Mouse (Mus musculus) heart, embryonic 11.5 days (tissue): ENCODE data around the gene St6gal1. TPM values are rescaled to one million over a fixed set of nuclear protein-coding genes. Genes with fewer than 3 reads are reported as not detected.

Experiments
- ATAC-seq: fragments of 200-750 bp; cut with Nextera tagmentation; replicated peaks from 2 replicates; pipeline ENCODE4 v1.8.0; 2017; ENCODE audit warnings: moderate library complexity; ENCODE audit not compliant: insufficient number of reproducible peaks, low FRiP score, low TSS enrichment
- H3K27ac ChIP-seq: fragments of 300-500 bp; sonication (generic); 2 replicates; pipeline ENCODE4 v1.5.1; 2014; ENCODE audit warnings: mild to moderate bottlenecking, low read depth, low read length
- H3K27me3 ChIP-seq: fragments of 300-500 bp; sonication (generic); 2 replicates; pipeline ENCODE4 v1.6.1; 2014; ENCODE audit warnings: mild to moderate bottlenecking, low read length, mixed read lengths; ENCODE audit not compliant: control insufficient read depth, insufficient read depth
- H3K36me3 ChIP-seq: fragments of 300-500 bp; sonication (generic); 2 replicates; pipeline ENCODE4 v1.6.1; 2014; ENCODE audit warnings: mild to moderate bottlenecking, low read length, moderate library complexity, mixed read lengths; ENCODE audit not compliant: control insufficient read depth, insufficient read depth
- H3K4me1 ChIP-seq: fragments of 300-500 bp; sonication (generic); 2 replicates; pipeline ENCODE4 v1.6.1; 2014; ENCODE audit warnings: low read length; ENCODE audit not compliant: control insufficient read depth, insufficient read depth
- H3K4me2 ChIP-seq: fragments of 300-500 bp; sonication (generic); 2 replicates; pipeline ENCODE4 v1.6.1; 2014; ENCODE audit warnings: mild to moderate bottlenecking, moderate library complexity
- H3K4me3 ChIP-seq: fragments of 300-500 bp; sonication (generic); 2 replicates; pipeline ENCODE4 v1.5.1; 2014; ENCODE audit warnings: low read depth, low read length
- H3K9ac ChIP-seq: fragments of 300-500 bp; sonication (generic); 2 replicates; pipeline ENCODE4 v1.6.1; 2014; ENCODE audit warnings: mild to moderate bottlenecking, low read depth, low read length, moderate library complexity
- H3K9me3 ChIP-seq: fragments of 300-500 bp; sonication (generic); replicated peaks from 2 replicates; pipeline ENCODE4 v1.6.1; 2016; ENCODE audit warnings: low read length; ENCODE audit not compliant: control insufficient read depth
- WGBS: fragments of 180-500 bp; shearing (Covaris S2); extraction: QIAGEN DNeasy Blood & Tissue Kit; methylation state at CpG from one replicate; pipeline ENCODE4 v1.1.7; 2014; ENCODE audit not compliant: insufficient replicate concordance; 5-methylcytosine and 5-hydroxymethylcytosine counted together
- polyA plus RNA-seq: library from polyadenylated mRNA; unstranded; fragments of >200 nt; fragmentation: Nextera tagmentation; extraction: Ambion mirVana; gene quantifications from 2 replicates; pipeline ENCODE4 v1.2.1, GENCODE M21; 2014

Gene St6gal1
- polyA plus RNA-seq, 1 experiment from 2014 or later: 18.5 TPM

DNA sequence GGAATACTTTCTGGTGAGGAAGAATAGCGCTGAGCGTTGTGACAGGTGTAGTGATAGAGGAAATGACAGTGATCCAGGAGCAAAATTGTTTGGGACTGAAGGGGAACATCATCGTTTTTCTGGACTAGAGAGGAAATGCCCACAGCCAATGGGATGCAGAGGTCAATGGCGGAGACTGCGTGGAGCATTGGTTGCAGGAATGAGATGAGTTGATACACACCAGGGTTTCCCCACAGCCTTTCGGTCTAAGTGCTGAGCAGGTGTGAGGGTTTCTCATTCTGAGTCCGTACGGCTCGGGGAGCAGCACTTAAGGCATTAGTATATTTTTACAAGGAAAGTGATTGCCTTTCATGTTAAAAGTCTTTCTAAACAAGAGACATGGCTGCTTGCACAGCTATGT is 88.1 kb downstream of the St6gal1 start:
- Histone ChIP-seq H3K27me3 (no peaks in the 10 kb centered on the region), H3K4me1 (peaks cover 4% of the 10 kb centered on the region), H3K4me3 (no peak overlapping the region), H3K36me3 (no peaks in the 10 kb centered on the region), H3K27ac (no peak overlapping the region), H3K9ac (no peak overlapping the region), H3K4me2 (no peak overlapping the region), H3K9me3 (no peaks in the 10 kb centered on the region)
- no peak for ATAC-seq
- WGBS: 88% methylated on average over 9 of the region's 9 CpGs

DNA sequence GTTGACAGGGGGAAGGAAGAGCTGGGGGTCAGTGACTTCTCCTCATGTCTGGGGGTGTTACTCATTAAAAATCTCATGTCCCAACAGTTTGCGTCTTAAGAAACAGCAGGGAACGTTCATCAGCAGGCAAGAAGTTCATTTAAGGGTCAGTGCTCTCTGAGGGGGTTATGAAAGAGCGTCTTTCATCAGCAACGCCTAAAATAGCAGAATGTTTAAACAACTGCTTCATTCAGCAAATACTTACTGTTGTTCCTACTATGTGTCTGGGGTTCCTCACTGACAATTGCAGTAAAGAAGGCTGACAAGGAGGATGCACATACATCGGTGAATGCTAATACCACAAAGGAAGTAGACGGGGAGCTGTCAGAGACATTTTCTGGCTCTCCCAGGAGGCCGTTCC is 90.2 kb downstream of the St6gal1 start:
- Histone ChIP-seq H3K4me3 (no peak overlapping the region), H3K27me3 (no peaks in the 10 kb centered on the region), H3K4me2 (no peak overlapping the region), H3K9ac (no peak overlapping the region), H3K9me3 (no peaks in the 10 kb centered on the region), H3K4me1 (peaks cover 4% of the 10 kb centered on the region), H3K36me3 (no peaks in the 10 kb centered on the region), H3K27ac (no peak overlapping the region)
- WGBS: 23% methylated on average over 7 of the region's 7 CpGs
- ATAC-seq: no peak

DNA sequence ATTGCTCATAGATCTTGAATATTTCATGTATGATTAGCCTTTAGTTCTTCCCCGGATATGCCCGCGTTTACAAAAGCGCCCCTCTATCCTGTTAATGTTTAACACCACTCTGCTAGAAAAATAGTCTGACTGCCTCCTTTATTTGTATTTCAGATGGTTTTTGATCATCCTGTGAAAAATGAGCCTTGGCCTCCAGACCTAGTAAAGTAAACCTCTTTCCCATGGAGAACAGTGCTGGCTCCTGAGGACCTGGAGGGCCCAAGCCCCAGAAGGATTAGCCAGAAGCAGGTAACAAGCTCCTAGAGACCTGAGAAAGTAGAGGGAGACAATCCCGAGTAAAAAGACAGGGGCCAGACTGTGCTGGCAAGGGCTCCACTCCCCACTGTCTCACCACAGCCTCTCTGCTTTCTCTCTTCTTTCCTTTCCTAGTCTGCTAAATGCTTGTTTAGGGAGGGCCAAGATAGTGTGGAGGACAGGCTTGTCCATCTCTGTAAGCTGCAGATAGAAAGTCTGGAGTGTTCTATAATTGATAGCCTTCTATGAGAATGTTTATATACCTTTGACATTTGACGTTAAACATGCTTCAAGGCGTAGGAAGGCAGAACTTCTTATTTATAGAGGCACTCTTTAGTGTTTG is 93.0 kb downstream of the St6gal1 start:
- no peak for ATAC-seq
- Histone ChIP-seq H3K27ac (no peak overlapping the region), H3K4me3 (no peak overlapping the region), H3K9ac (no peak overlapping the region), H3K4me2 (no peak overlapping the region), H3K36me3 (peaks cover 2% of the 10 kb centered on the region; the same call in 1 of the 2 replicates), H3K4me1 (peaks cover 4% of the 10 kb centered on the region), H3K27me3 (no peaks in the 10 kb centered on the region), H3K9me3 (no peaks in the 10 kb centered on the region)
- WGBS: 60% methylated on average over 7 of the region's 7 CpGs

DNA sequence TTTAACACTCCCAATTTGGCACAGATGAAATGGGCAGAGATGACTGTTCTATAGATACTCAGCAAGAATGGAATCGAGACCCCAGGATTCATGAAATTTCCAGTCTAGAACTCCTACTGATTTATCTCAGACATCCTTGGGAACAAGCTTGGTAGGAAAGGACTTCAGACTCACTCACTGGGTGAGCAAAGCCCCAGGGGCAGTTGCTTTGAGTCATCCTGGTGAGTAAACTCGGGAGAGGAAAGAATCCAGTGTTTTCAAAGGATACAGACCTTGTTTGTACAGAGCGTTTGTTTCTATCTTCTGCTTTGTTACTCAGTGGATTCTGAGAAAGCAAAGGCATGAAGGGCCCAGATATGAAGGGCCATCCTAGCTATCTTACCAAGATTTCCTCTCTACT is 95.5 kb downstream of the St6gal1 start:
- 66% methylated on average over 3 of the region's 3 CpGs for WGBS
- ATAC-seq: no peak
- Histone ChIP-seq H3K9ac (no peak overlapping the region), H3K36me3 (peaks cover 2% of the 10 kb centered on the region; the same call in 1 of the 2 replicates), H3K9me3 (no peaks in the 10 kb centered on the region), H3K4me2 (no peak overlapping the region), H3K27me3 (no peaks in the 10 kb centered on the region), H3K27ac (no peak overlapping the region), H3K4me3 (no peak overlapping the region), H3K4me1 (peaks cover 5% of the 10 kb centered on the region)

DNA sequence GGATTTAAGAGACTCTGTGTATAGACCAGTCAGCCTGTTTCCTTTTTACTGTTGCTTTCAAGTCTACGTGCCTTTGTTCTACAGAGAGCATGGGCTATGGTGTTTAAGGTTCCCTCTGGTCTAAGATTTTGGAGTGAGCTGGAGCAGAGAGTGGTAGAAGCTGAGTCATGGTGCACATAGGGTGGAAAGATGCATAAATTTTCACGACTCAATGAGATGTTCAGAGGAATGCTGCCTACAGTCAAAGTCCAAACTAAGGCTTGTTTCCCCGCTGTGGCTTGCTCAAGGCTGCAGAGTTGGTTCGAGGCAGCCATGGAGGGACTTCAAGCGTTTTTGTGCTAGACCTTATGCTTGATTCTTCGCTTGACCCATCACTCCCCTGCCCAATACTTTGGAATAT is 96.0 kb downstream of the St6gal1 start:
- no peak for ATAC-seq
- WGBS: 86% methylated on average over 6 of the region's 6 CpGs
- no peaks in the 10 kb centered on the region for H3K27me3 ChIP-seq

DNA sequence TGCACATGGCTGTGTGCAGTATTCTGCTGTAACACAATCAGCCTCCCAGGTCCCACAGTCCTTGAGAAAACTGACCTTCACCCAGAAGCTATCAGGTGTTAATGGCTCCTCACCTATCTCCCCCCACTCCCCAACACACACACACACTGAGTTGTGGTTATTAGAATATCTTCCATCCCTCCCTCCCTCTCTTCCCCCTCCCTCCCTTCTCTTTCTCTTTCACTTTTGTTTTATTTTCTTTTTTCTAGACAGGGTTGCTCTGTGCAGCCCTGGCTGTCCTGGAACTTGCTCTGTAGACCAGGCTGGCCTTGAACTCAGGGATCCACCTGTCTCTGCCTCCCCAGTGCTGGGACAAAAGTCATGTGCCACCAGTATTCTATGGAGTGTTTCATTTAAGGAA is 97.9 kb downstream of the St6gal1 start:
- H3K9me3 ChIP-seq: no peaks in the 10 kb centered on the region
- H3K27ac ChIP-seq: no peak overlapping the region
- no peak for ATAC-seq
- H3K27me3 ChIP-seq: no peaks in the 10 kb centered on the region
- H3K36me3 ChIP-seq: peaks cover 2% of the 10 kb centered on the region; the same call in 1 of the 2 replicates
- no peak overlapping the region for H3K9ac ChIP-seq
- H3K4me3 ChIP-seq: no peak overlapping the region
- no peak overlapping the region for H3K4me2 ChIP-seq
- peaks cover 5% of the 10 kb centered on the region; the same call in 1 of the 2 replicates for H3K4me1 ChIP-seq

More for the DNA sequence above, 96.0 kb downstream of the St6gal1 start:
- Histone ChIP-seq H3K9me3 (no peaks in the 10 kb centered on the region), H3K9ac (no peak overlapping the region), H3K4me2 (no peak overlapping the region), H3K4me1 (peaks cover 5% of the 10 kb centered on the region; the same call in 1 of the 2 replicates), H3K36me3 (peaks cover 2% of the 10 kb centered on the region; the same call in 1 of the 2 replicates), H3K4me3 (no peak overlapping the region), H3K27ac (no peak overlapping the region)

DNA sequence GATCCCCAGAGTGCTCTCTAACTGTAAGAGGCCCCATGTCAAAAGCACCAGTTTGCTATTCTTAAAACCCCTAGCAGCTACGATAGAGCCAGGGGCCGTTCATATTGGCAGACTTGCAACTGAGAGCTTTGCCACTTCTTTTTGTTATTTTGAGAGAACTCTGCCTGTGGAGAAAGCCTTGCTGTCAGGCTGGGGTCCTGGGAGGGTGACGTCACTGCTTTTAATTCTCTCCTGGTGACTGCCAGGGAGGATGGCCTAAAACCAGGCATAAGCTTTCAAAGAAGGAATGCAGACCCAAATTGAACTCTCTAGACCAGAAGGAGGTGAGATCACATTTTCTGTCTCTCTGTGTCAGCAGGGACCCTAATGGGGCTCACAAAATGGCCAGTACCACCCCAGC is 99.4 kb downstream of the St6gal1 start:
- ATAC-seq: no peak
- Histone ChIP-seq H3K4me1 (peaks cover 5% of the 10 kb centered on the region; the same call in 1 of the 2 replicates), H3K4me3 (no peak overlapping the region), H3K9ac (no peak overlapping the region), H3K9me3 (no peaks in the 10 kb centered on the region), H3K36me3 (peaks cover 2% of the 10 kb centered on the region; the same call in 1 of the 2 replicates), H3K4me2 (no peak overlapping the region), H3K27ac (no peak overlapping the region), H3K27me3 (no peaks in the 10 kb centered on the region)
- 30% methylated on average over 3 of the region's 3 CpGs for WGBS

DNA sequence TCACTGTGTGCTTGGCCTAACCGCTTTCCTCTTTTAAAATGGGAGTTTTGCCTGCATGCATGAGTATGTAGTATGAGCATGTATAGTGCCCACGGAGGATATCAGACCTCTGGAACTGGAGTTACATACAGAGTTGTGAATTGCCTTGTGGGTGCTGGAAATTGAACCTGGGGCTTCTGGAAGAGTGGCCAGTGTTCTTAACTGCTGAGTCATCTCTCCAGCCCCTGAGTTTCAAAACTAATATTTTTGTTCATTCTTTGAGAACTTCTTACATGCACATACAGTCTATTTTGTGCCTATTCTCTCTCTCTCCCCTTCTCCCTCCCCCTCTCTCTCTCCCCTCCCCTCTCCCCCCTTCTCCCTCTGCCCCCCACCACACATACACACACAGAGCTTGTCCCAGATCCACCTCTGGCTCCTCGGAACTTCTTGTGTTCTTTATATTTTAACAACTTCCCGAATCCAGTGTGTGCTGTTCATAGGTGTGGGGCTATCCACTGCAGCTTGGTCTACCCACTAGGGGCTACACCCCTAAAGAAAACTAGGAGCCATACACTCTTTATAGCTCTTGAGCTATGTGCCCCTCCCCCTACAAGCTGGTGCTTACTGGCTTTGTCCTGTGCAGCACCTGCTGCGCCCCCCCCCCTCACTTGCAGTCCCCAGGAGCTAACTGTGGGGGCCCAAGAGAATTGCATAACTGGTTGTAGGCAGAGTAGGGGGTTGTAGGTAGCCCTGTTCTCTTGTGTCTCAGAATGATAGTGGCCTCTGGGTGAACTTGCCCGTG is 100.5 kb downstream of the St6gal1 start:
- WGBS: 71% methylated on average over 6 of the region's 6 CpGs
- H3K4me1 ChIP-seq: peaks cover 5% of the 10 kb centered on the region; the same call in 1 of the 2 replicates
- H3K27me3 ChIP-seq: no peaks in the 10 kb centered on the region
- H3K4me3 ChIP-seq: no peak overlapping the region
- H3K27ac ChIP-seq: no peak overlapping the region
- H3K9ac ChIP-seq: no peak overlapping the region
- H3K4me2 ChIP-seq: no peak overlapping the region
- no peak for ATAC-seq
- H3K36me3 ChIP-seq: peaks cover 2% of the 10 kb centered on the region; the same call in 1 of the 2 replicates
- H3K9me3 ChIP-seq: no peaks in the 10 kb centered on the region
